Mouse (Mus musculus) hindbrain, embryonic 12.5 days (tissue): ENCODE measurements at regions not wholly inside any gene's neighbourhood (a gene's known extent, or its start where the extent isn't known, plus 50 kb on each side); places are given as distances from the start of the nearest gene placed in this dataset.

Experiments
- ATAC-seq: fragments of 200-750 bp; cut with Nextera tagmentation; 2 replicates; pipeline ENCODE4 v1.8.0; 2017; ENCODE audit warnings: moderate TSS enrichment; ENCODE audit not compliant: low FRiP score
- H3K27ac ChIP-seq: fragments of 300-500 bp; sonication (generic); 2 replicates; pipeline ENCODE4 v1.5.1; 2016; ENCODE audit warnings: mild to moderate bottlenecking
- H3K27me3 ChIP-seq: fragments of 300-500 bp; sonication (generic); 2 replicates; pipeline ENCODE4 v1.6.1; 2016; ENCODE audit warnings: mild to moderate bottlenecking
- H3K36me3 ChIP-seq: fragments of 300-500 bp; sonication (generic); 2 replicates; pipeline ENCODE4 v1.6.1; 2016; ENCODE audit warnings: mild to moderate bottlenecking
- H3K4me1 ChIP-seq: fragments of 300-500 bp; sonication (generic); 2 replicates; pipeline ENCODE4 v1.6.1; 2016
- H3K4me2 ChIP-seq: fragments of 300-500 bp; sonication (generic); replicated peaks from 2 replicates; pipeline ENCODE4 v1.6.1; 2016; ENCODE audit warnings: mild to moderate bottlenecking
- H3K4me3 ChIP-seq: fragments of 300-500 bp; sonication (generic); 2 replicates; pipeline ENCODE4 v1.5.1; 2016; ENCODE audit warnings: mild to moderate bottlenecking
- H3K9ac ChIP-seq: fragments of 300-500 bp; sonication (generic); 2 replicates; pipeline ENCODE4 v1.6.1; 2016; ENCODE audit warnings: mild to moderate bottlenecking, moderate library complexity
- H3K9me3 ChIP-seq: fragments of 300-500 bp; sonication (generic); replicated peaks from 2 replicates; pipeline ENCODE4 v1.6.1; 2016; ENCODE audit warnings: mild to moderate bottlenecking
- WGBS: fragments of 180-500 bp; shearing (Covaris S2); methylation state at CpG from one replicate; pipeline ENCODE4 v1.1.7; 2016; 5-methylcytosine and 5-hydroxymethylcytosine counted together

DNA sequence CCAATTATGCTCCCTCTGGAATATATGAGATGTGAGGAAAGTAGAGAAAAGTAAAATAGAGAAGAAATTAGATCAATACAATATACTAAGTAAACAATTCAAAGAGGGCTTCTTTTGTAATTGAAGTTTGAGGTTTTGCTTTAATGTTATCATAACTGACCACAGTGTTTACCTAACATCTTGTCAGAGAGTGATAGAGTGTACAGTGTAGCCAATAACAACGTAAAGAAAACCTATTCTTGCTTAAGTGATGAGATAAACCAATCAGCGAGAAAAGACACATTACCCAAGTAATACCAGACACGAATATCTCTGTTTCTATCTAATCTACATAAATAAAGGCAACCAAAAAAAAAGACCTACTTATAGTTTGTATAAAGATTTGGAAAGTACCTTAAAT, 577.0 kb downstream of the Efna5 start:
- Histone ChIP-seq H3K27me3 (no peaks in the 10 kb centered on the region), H3K36me3 (no peaks in the 10 kb centered on the region), H3K9ac (no peak overlapping the region), H3K4me3 (no peak overlapping the region), H3K4me2 (no peak overlapping the region), H3K4me1 (no peaks in the 10 kb centered on the region), H3K27ac (no peak overlapping the region), H3K9me3 (no peaks in the 10 kb centered on the region)
- 85% methylated on average over 3 of the region's 3 CpGs for WGBS
- ATAC-seq, result no peak

DNA sequence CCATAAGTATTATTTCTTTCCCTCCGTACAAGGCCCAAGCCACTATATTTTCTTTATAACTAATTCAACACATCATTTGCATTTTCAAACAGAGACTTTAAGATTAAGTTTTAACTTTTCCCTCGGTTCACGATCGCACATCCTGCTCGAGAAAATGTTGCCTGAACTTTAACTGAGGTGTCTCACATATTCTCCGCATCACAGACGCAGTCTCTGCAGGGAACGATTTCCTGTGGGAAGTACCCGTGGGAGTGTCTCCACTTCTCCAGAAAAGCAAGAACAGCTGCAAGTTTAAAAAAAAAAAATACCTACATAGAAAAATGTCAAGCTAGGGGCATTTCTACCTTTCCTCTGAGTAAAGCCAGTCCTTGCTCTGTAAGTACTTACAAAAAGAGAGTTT, 581.2 kb downstream of the Efna5 start:
- Histone ChIP-seq H3K4me1 (no peaks in the 10 kb centered on the region), H3K36me3 (no peaks in the 10 kb centered on the region), H3K4me2 (no peak overlapping the region), H3K9ac (no peak overlapping the region), H3K4me3 (no peak overlapping the region), H3K9me3 (no peaks in the 10 kb centered on the region), H3K27me3 (no peaks in the 10 kb centered on the region), H3K27ac (no peak overlapping the region)
- ATAC-seq, result no peak
- 72% methylated on average over 9 of the region's 9 CpGs for WGBS

DNA sequence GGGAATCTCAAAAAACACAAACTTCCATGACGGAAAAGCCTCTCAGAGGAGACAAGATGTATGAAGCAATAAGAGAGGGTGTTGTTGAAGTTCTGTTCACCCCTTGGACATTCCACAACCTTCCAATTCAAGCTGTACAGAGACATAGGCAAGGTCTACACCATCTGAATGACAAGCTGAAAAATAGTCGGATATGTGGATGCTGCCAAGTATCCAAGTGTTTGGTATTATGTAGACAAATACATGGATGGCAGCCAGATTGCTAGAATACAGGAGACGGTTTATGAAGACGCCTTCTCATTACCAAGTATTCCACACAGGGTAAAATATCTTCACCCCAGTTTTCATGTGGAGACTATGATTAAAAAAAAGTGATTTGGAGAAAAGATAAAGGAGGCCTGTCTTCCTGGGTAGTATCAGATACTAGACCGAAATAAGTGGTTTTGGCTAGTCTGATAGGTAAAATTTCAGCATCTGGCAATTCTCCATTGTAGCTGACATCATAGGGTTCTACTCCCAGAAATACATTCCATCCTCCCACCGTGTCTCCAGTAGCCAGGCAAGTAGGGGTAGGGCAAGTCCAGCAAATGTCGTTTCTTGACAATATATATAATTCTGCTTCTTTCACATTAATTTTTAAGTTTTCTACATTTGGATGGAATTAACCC, 583.6 kb downstream of the Efna5 start:
- WGBS, result 90% methylated on average over 7 of the region's 7 CpGs

DNA sequence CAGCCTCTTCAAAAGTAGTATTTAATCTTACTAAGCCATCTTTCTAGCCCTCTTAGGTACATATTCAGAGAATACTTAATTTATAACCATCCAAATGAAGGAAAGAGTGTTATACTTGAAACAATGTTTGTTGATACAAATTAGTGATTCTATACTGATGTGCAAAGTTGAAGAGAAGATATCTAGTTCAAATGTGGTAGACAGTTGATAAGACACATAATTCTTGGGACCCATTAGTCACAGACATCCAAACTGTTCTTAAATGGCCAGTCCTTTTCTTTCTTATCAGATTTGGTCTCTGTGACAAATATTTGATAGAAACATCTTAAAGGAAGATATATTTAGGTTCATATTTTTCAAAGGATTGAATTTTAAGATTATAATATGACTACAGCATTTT, 585.7 kb downstream of the Efna5 start:
- Histone ChIP-seq H3K27ac (no peak overlapping the region), H3K4me2 (no peak overlapping the region), H3K27me3 (no peaks in the 10 kb centered on the region), H3K9ac (no peak overlapping the region), H3K4me3 (no peak overlapping the region), H3K4me1 (no peaks in the 10 kb centered on the region), H3K9me3 (no peaks in the 10 kb centered on the region), H3K36me3 (no peaks in the 10 kb centered on the region)
- no peak for ATAC-seq

More for the DNA sequence above, 583.6 kb downstream of the Efna5 start:
- Histone ChIP-seq H3K9ac (no peak overlapping the region), H3K4me3 (no peak overlapping the region), H3K27me3 (no peaks in the 10 kb centered on the region), H3K27ac (no peak overlapping the region), H3K4me2 (no peak overlapping the region), H3K4me1 (no peaks in the 10 kb centered on the region), H3K36me3 (no peaks in the 10 kb centered on the region), H3K9me3 (no peaks in the 10 kb centered on the region)
- ATAC-seq, result no peak

DNA sequence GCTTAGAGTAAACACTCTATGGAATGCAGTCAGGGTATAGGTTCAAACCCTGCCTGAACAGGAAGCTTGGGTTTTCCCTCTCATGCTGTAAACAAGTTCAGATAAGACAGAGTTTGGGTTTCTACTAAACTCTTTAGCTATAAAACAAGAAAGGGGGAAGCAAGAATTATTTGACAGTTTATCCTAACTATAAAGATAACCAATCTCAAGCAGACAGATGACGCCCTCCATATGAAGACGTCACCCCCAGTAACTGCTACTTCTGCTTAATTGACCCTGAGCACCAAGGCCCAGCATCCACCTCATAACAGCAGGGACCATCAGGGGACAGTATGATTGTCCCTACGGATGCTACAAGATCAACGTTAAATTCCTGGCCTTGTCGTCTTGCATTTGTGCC, 588.4 kb downstream of the Efna5 start:
- no peak overlapping the region for H3K4me2 ChIP-seq
- no peaks in the 10 kb centered on the region for H3K4me1 ChIP-seq
- WGBS, result 82% methylated on average over 5 of the region's 5 CpGs
- ATAC-seq, result no peak
- no peak overlapping the region for H3K27ac ChIP-seq
- no peak overlapping the region for H3K9ac ChIP-seq
- no peaks in the 10 kb centered on the region for H3K9me3 ChIP-seq
- no peaks in the 10 kb centered on the region for H3K27me3 ChIP-seq
- H3K4me3 ChIP-seq, result no peak overlapping the region
- H3K36me3 ChIP-seq, result no peaks in the 10 kb centered on the region

DNA sequence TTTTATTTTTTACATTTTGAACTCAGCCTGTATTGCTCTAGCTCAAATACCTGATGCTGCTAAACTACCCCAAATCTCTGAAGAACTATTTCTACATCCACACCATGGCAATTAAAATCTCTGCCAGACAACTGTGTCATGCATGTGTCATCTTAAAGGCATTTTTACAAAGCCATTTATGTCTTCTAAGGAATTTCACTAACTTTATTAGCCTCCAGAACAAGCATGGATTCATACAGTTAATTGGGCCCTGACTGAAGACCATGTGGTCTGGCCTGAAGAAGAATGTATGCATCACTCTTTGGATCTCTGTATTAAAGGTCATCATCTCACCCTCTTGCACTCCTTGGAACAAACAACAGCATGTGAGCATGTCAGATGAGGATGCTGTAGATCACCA, 593.5 kb downstream of the Efna5 start:
- no peak overlapping the region for H3K9ac ChIP-seq
- H3K4me2 ChIP-seq, result no peak overlapping the region
- H3K27me3 ChIP-seq, result no peaks in the 10 kb centered on the region
- ATAC-seq, result no peak
- H3K27ac ChIP-seq, result no peak overlapping the region
- H3K9me3 ChIP-seq, result no peaks in the 10 kb centered on the region
- H3K4me3 ChIP-seq, result no peak overlapping the region
- H3K36me3 ChIP-seq, result no peaks in the 10 kb centered on the region
- no peaks in the 10 kb centered on the region for H3K4me1 ChIP-seq

DNA sequence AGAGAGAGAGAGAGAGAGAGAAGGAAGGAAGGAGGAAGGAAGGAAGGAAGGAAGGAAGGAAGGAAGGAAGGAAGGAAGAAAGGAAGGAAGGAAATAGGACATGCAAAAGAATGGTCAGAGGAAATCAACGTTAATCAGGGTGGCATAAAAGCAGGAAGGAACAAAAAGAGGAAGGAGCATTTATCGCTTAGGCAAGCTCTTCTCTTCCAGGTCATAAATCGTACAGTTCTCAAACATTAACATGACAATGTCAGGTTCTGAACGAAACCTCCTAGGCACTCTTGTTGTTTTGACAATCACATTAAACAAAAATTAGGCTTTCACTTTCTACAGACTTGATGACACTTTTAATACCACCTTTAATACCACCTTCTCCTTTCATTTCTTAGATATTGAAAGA, 594.0 kb downstream of the Efna5 start:
- Histone ChIP-seq H3K4me1 (no peaks in the 10 kb centered on the region), H3K4me2 (no peak overlapping the region), H3K36me3 (no peaks in the 10 kb centered on the region), H3K9ac (no peak overlapping the region), H3K27me3 (no peaks in the 10 kb centered on the region), H3K4me3 (no peak overlapping the region), H3K9me3 (no peaks in the 10 kb centered on the region), H3K27ac (no peak overlapping the region)
- ATAC-seq, result no peak
- 74% methylated on average over 4 of the region's 4 CpGs for WGBS

DNA sequence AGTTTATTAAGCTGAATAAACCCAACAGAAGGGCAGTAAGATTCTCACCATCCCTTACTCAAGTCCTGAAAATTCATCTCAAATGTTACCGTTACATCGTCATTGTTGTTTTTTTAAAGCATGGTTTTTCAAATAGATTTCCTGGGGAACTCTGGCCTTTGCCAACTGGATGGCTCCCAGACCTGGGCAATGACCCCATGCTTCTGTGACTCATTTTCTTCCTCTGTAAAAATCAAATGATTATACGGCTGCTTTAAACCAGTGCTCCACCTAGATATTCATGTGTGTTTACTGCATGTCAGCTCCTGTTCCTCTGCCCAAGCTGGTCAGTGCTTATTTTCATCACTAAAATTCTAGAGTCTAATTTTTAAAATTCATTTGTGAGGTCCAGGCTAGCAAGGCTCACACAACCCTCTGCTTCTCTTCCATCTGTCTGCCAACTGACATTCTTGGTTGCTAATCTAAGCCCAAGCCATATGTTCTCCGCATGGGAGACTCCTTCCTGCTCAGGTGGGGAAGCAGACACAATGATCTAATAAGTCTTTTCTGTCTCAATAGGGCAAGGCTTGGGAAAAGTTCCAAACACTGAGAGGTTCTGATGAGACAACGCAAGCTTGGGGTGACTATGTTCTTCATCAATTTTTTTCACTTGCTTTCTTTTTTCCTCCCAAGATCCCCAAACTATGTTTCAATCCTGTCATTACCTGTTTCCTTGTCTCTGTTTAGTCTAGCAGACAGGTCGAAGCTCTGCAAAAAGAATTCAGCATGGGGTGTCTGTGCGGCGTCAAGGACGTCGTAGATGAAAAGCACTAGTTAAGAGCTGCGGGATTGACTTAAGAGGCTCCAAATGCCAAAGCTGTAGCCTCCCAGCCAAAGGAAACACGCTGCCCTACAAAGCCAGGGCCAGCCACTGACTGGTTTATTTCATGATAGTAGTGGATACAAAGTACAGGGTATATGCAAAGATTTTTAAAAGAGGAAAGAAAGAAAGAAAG, 594.7 kb downstream of the Efna5 start:
- no peaks in the 10 kb centered on the region for H3K27me3 ChIP-seq
- no peak for ATAC-seq
- no peaks in the 10 kb centered on the region for H3K36me3 ChIP-seq
- no peak overlapping the region for H3K9ac ChIP-seq
- WGBS, result 76% methylated on average over 12 of the region's 12 CpGs
- no peak overlapping the region for H3K27ac ChIP-seq
- H3K4me2 ChIP-seq, result no peak overlapping the region
- H3K9me3 ChIP-seq, result no peaks in the 10 kb centered on the region
- no peaks in the 10 kb centered on the region for H3K4me1 ChIP-seq
- H3K4me3 ChIP-seq, result no peak overlapping the region

DNA sequence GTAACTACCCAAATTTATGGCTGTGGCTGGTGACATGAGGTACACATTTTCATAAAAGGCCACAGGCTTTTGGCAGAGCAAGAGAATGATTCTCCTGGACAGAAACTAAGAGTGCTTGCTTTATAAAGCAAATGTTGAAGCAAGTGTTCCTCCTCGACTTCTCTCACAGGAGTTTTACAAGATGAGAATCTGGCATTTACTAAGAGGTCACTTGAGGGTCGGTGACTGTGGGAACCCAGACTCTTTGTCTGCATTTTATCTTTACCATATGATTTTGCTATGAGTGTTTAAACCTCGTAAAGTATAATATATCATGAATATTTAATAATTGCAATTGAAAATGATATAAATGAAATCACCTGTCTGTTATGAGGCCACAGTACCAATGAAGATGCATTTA, 600.9 kb downstream of the Efna5 start:
- Histone ChIP-seq H3K4me2 (no peak overlapping the region), H3K4me1 (no peaks in the 10 kb centered on the region), H3K27ac (no peak overlapping the region), H3K36me3 (no peaks in the 10 kb centered on the region), H3K9ac (no peak overlapping the region), H3K4me3 (no peak overlapping the region), H3K27me3 (no peaks in the 10 kb centered on the region), H3K9me3 (no peaks in the 10 kb centered on the region)
- 54% methylated on average over 3 of the region's 3 CpGs for WGBS
- ATAC-seq, result no peak

DNA sequence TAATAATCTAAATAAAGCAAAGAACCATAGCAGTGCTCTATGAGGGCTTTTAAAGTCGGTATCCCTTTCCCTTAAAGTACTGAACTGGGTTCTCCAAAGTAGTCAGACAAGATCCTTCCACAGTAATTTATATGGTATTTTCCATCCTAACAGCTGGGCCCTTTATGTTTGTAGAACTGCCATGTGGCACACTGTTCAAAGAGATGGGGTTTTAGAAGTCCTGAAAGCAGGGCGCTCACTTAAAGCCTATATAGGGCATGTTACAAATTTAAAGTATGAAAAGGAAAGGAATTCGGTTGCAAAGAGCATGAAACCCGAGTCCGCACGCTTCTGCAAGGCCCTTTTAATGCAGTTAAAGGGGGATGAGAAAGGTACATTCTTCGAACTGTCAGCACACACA, 609.7 kb downstream of the Efna5 start:
- Histone ChIP-seq H3K36me3 (no peaks in the 10 kb centered on the region), H3K4me1 (no peaks in the 10 kb centered on the region), H3K4me2 (no peak overlapping the region), H3K9me3 (no peaks in the 10 kb centered on the region), H3K4me3 (no peak overlapping the region), H3K27me3 (no peaks in the 10 kb centered on the region), H3K27ac (no peak overlapping the region), H3K9ac (no peak overlapping the region)
- 70% methylated on average over 7 of the region's 7 CpGs for WGBS
- ATAC-seq, result no peak

DNA sequence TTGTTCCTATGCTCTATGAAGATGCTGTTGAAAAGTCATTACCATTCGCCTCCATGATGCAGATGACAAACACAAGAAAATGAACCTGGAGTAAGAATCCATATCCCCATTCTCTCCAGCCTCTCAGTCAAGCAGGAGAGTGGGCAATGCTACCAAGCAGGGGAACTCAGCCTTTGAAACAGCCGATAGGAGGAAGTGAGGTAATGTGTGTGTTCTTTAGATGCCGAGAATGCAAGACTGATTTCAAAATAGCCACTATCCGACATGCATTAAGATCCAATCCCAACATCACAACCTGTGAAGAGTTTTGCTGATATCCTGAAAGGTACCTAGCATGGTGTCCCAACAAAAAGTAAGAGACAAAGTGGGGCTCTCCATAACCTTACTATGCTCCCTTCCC, 611.8 kb downstream of the Efna5 start:
- 94% methylated on average over 4 of the region's 4 CpGs for WGBS
- Histone ChIP-seq H3K9ac (no peak overlapping the region), H3K4me2 (no peak overlapping the region), H3K4me1 (no peaks in the 10 kb centered on the region), H3K27ac (no peak overlapping the region), H3K4me3 (no peak overlapping the region), H3K36me3 (no peaks in the 10 kb centered on the region), H3K9me3 (no peaks in the 10 kb centered on the region), H3K27me3 (no peaks in the 10 kb centered on the region)
- ATAC-seq, result no peak

DNA sequence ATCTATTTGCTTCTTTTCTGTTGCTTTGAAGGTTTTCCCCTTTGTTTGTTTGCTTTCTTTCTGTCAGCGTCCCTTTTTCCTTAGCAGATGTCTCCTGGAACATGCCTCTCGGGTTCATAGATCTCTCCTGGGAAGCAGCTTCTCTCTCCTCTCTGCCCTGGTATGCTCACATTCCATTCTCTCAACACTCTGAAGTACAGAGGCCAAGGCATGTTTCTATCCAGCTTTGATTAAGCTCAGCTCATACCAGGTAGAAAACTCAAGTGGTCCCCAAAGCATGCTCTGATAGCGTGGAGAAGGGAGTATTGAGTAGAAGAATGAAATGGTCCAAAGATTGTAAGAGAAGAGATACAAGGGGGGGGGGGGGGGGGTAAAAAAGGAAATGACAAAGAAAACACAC, 627.7 kb downstream of the Efna5 start:
- no peaks in the 10 kb centered on the region for H3K36me3 ChIP-seq
- H3K27me3 ChIP-seq, result no peaks in the 10 kb centered on the region
- H3K4me3 ChIP-seq, result no peak overlapping the region
- no peak overlapping the region for H3K4me2 ChIP-seq
- WGBS, result 54% methylated on average over 3 of the region's 3 CpGs
- ATAC-seq, result no peak
- H3K9ac ChIP-seq, result no peak overlapping the region
- H3K9me3 ChIP-seq, result no peaks in the 10 kb centered on the region
- no peaks in the 10 kb centered on the region for H3K4me1 ChIP-seq
- H3K27ac ChIP-seq, result no peak overlapping the region

DNA sequence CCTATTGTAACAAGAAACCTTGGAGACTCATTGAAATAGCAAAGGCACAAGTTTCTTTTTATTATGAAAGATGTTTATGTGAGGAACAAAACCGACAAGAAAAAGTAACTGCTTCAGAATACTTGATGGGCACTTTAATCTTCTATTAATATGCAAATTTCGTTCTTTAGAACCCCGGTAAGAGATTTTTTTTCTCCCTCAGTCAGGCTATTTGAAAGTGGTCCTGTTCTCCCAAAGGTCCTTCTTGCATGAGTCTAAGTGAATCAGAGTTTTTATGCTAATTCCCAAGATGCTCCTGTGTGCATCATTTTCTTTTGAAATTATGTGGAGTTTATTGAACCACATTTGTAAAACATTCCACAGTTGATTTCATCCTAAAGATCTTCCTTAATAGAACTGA, 633.1 kb downstream of the Efna5 start:
- WGBS, result 20% methylated on average over 3 of the region's 3 CpGs
- ATAC-seq, result no peak
- H3K4me2 ChIP-seq, result no peak overlapping the region

More for the DNA sequence above, 633.1 kb downstream of the Efna5 start:
- Histone ChIP-seq H3K27ac (no peak overlapping the region), H3K36me3 (no peaks in the 10 kb centered on the region), H3K27me3 (no peaks in the 10 kb centered on the region), H3K9ac (no peak overlapping the region), H3K4me1 (no peaks in the 10 kb centered on the region; the same call in 1 of the 2 replicates), H3K4me3 (no peak overlapping the region), H3K9me3 (no peaks in the 10 kb centered on the region)
